Mouse (Mus musculus) limb, embryonic 14.5 days (tissue): ENCODE results near the gene Akap13. TPM values are rescaled to one million over a fixed set of nuclear protein-coding genes. Genes with fewer than 3 reads are reported as not detected.

ENCODE experiments used
- ATAC-seq: fragments of 200-750 bp; cut with Nextera tagmentation; 2 replicates; pipeline ENCODE4 v1.8.0; 2017; ENCODE audit warnings: low read depth, moderate number of reproducible peaks, moderate TSS enrichment; ENCODE audit not compliant: low FRiP score
- DNase-seq: peaks from one replicate; pipeline ENCODE4 v3.0.0-alpha.2; 2015; ENCODE audit warnings: low spot score
- H3K27ac ChIP-seq: fragments of 300-500 bp; sonication (generic); replicated peaks from 2 replicates; pipeline ENCODE4 v1.5.1; 2014; ENCODE audit warnings: low read depth, mild to moderate bottlenecking, low read length, moderate library complexity, mixed read lengths
- H3K27me3 ChIP-seq: fragments of 300-500 bp; sonication (generic); 2 replicates; pipeline ENCODE4 v1.6.1; 2014; ENCODE audit warnings: low read length, mixed read lengths; ENCODE audit not compliant: control insufficient read depth, insufficient read depth
- H3K36me3 ChIP-seq: fragments of 300-500 bp; sonication (generic); 2 replicates; pipeline ENCODE4 v1.6.1; 2014; ENCODE audit warnings: mild to moderate bottlenecking, low read length, moderate library complexity, mixed read lengths; ENCODE audit not compliant: control insufficient read depth, insufficient read depth
- H3K4me1 ChIP-seq: fragments of 300-500 bp; sonication (generic); 2 replicates; pipeline ENCODE4 v1.6.1; 2014; ENCODE audit warnings: antibody characterized with exemption, low read length, mixed read lengths; ENCODE audit not compliant: control insufficient read depth, insufficient read depth
- H3K4me2 ChIP-seq: fragments of 300-500 bp; sonication (generic); replicated peaks from 2 replicates; pipeline ENCODE4 v1.6.1; 2014; ENCODE audit warnings: low read depth, mild to moderate bottlenecking, low read length, moderate library complexity; ENCODE audit not compliant: severe bottlenecking
- H3K4me3 ChIP-seq: fragments of 300-500 bp; sonication (generic); replicated peaks from 2 replicates; pipeline ENCODE4 v1.5.1; 2014; ENCODE audit warnings: low read length
- H3K9ac ChIP-seq: fragments of 300-500 bp; sonication (generic); 2 replicates; pipeline ENCODE4 v1.6.1; 2014; ENCODE audit warnings: mild to moderate bottlenecking, low read depth, low read length, moderate library complexity; ENCODE audit not compliant: severe bottlenecking
- H3K9me3 ChIP-seq: fragments of 300-500 bp; sonication (generic); 2 replicates; pipeline ENCODE4 v1.6.1; 2016; ENCODE audit warnings: low read length; ENCODE audit not compliant: control insufficient read depth
- POLR2A ChIP-seq: fragments of 200-500 bp; IDR thresholded peaks from 2 replicates; pipeline ENCODE4 v1.8.0; 2012; ENCODE audit warnings: inconsistent platforms, mild to moderate bottlenecking, moderate library complexity, borderline replicate concordance; ENCODE audit not compliant: insufficient read depth, insufficient read length; ENCODE audit errors: extremely low read depth
- WGBS: fragments of 180-500 bp; shearing (Covaris S2); extraction: QIAGEN DNeasy Blood & Tissue Kit; methylation state at CpG from one replicate; pipeline ENCODE4 v1.1.7; 2014; 5-methylcytosine and 5-hydroxymethylcytosine counted together
- polyA plus RNA-seq, 2 experiments: library from polyadenylated mRNA; depleted of rRNA in 1 of 2; stranded (reverse) in 1 of 2; unstranded in 1 of 2; fragments of >200 nt; fragmentation: Nextera tagmentation in 1 of 2; extraction: Ambion mirVana in 1 of 2; gene quantifications; 2 replicates each; pipeline versions ENCODE4 v1.2.1 to v1.2.3; 2012 to 2014

Akap13 gene
- polyA plus RNA-seq, 2 experiments = 18.7 to 51.4 TPM

DNA sequence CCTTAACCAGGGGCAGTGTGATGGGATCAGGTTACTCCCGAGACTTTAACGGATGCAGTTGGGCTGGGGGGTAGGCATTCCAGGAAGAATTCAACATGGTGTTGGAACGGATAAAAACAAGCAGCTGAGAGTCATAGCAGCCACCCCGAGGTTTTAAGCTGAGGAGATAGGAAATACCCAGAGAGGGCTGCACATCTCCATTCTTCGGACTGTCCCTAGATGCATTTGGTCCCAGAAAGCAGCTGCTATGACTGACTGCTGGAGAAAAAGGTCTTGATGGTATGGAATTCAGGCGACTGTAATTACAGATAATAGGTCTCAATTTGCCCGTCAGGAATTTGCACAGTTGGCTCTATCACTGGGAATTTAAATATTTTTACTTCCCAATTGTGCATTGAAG is 31.2 kb upstream of the Akap13 start:
- no peak for TF ChIP-seq POLR2A

GRCm38 (mm10) chr7:75427322-75427721 is 28.0 kb upstream of the Akap13 start:
- TF ChIP-seq POLR2A = no peak

More for the DNA sequence above, 31.2 kb upstream of the Akap13 start:
- peaks cover 4% of the 10 kb centered on the region; the same call in 1 of the 2 replicates for H3K4me1 ChIP-seq
- WGBS = 34% methylated on average over 7 of the region's 7 CpGs
- H3K27me3 ChIP-seq = no peaks in the 10 kb centered on the region
- H3K4me3 ChIP-seq = no peak overlapping the region
- no peaks in the 10 kb centered on the region for H3K36me3 ChIP-seq
- no peaks in the 10 kb centered on the region for H3K9me3 ChIP-seq
- no peak overlapping the region for H3K27ac ChIP-seq
- H3K4me2 ChIP-seq = no peak overlapping the region
- ATAC-seq = peak; percentile 70
- no peak for DNase-seq
- H3K9ac ChIP-seq = no peak overlapping the region

DNA sequence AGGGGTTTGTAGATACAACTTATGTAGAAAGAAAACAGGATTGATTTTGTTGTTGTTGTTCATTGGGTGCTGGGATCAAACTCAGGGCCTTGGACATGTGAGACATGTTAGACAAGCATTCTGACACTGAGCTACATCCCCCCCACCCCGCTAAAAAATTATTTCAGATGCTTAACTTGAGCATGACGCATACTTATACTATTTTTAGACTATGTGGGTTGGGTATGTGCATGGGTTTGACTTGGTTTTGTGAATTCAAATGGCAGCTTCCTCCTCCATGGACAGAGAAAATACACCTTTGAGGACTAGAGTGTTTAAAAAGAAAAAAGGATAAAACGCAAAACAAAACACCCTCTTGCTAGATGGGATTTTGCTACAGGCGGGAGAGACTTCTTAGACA is 26.4 kb upstream of the Akap13 start:
- no peak overlapping the region for H3K4me3 ChIP-seq

More at GRCm38 (mm10) chr7:75427322-75427721, 28.0 kb upstream of the Akap13 start:
- no peak for ATAC-seq
- Histone ChIP-seq H3K36me3 (no peaks in the 10 kb centered on the region), H3K27ac (no peak overlapping the region), H3K4me3 (no peak overlapping the region), H3K4me2 (no peak overlapping the region), H3K9ac (no peak overlapping the region), H3K4me1 (peaks cover 12% of the 10 kb centered on the region; the same call in 1 of the 2 replicates), H3K9me3 (no peaks in the 10 kb centered on the region), H3K27me3 (no peaks in the 10 kb centered on the region)
- no peak for DNase-seq
- WGBS = 49% methylated on average over 4 of the region's 4 CpGs

DNA sequence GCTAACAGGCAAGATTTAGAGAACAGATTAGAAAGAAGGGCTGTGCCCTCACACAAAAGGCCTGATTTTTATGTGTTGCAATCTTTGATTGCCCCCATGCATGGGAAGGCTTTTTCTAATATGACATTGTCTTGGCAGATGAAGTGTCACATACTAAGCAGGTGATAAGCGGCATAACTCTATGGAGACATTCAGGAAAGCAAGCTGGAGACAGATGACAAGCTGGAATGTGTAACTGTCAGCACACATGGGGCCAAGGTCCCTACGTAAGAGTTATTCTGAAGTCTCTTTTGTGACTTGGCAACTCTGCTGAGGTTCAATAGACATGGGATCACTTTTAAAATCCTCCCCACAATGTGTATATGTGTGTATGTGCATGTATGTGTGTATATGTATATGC is 24.8 kb upstream of the Akap13 start:
- ATAC-seq = no peak
- no peak overlapping the region for H3K27ac ChIP-seq
- 0 out of 2 replicates have a peak, but pooled peaks cover 8% of the 10 kb centered on the region for H3K4me1 ChIP-seq
- no peak overlapping the region for H3K4me3 ChIP-seq
- H3K9ac ChIP-seq = no peak overlapping the region
- no peak for DNase-seq
- H3K9me3 ChIP-seq = no peaks in the 10 kb centered on the region
- no peak overlapping the region for H3K4me2 ChIP-seq
- TF ChIP-seq POLR2A = no peak
- H3K27me3 ChIP-seq = no peaks in the 10 kb centered on the region
- H3K36me3 ChIP-seq = no peaks in the 10 kb centered on the region
- 68% methylated on average over 2 of the region's 2 CpGs for WGBS

More for the DNA sequence above, 26.4 kb upstream of the Akap13 start:
- H3K9ac ChIP-seq = no peak overlapping the region
- WGBS = 79% methylated on average over 4 of the region's 4 CpGs
- no peak for ATAC-seq
- no peak overlapping the region for H3K27ac ChIP-seq
- no peaks in the 10 kb centered on the region for H3K36me3 ChIP-seq
- H3K4me2 ChIP-seq = no peak overlapping the region
- peaks cover 9% of the 10 kb centered on the region; the same call in 1 of the 2 replicates for H3K4me1 ChIP-seq
- H3K9me3 ChIP-seq = no peaks in the 10 kb centered on the region
- TF ChIP-seq POLR2A = no peak
- DNase-seq = no peak
- H3K27me3 ChIP-seq = no peaks in the 10 kb centered on the region

DNA sequence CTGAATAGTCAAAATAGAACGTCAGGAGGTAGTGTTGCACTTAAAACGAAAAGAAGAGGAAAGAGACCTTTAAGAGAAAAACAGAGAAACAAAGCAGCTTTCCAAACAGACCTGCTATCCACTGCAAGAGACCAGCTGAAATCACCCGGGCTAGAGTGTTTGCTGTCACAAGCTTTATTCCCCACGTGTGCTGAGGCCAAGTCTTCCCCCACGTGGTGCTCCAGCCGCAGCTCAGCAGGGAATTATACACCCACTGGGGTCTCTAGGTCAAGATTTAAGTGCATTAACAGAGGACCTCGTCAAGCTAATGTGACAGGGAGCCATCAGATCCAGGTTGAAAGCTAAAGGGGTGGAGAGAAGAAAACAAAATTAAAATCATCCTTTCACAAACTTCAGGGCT is 24.3 kb upstream of the Akap13 start:
- WGBS = 19% methylated on average over 7 of the region's 7 CpGs
- H3K4me3 ChIP-seq = no peak overlapping the region
- TF ChIP-seq POLR2A = no peak
- no peak for DNase-seq
- H3K9me3 ChIP-seq = no peaks in the 10 kb centered on the region
- no peak overlapping the region for H3K27ac ChIP-seq
- H3K36me3 ChIP-seq = no peaks in the 10 kb centered on the region
- H3K27me3 ChIP-seq = no peaks in the 10 kb centered on the region
- ATAC-seq = no peak
- H3K4me2 ChIP-seq = no peak overlapping the region
- H3K9ac ChIP-seq = no peak overlapping the region
- H3K4me1 ChIP-seq = 0 out of 2 replicates have a peak, but pooled peaks cover 8% of the 10 kb centered on the region

GRCm38 (mm10) chr7:75432046-75432445 is 23.3 kb upstream of the Akap13 start:
- no peak for DNase-seq
- H3K27me3 ChIP-seq = no peaks in the 10 kb centered on the region
- 0 out of 2 replicates have a peak, but pooled peaks cover 8% of the 10 kb centered on the region for H3K4me1 ChIP-seq
- no peak overlapping the region for H3K4me2 ChIP-seq
- 56% methylated on average over 3 of the region's 3 CpGs for WGBS
- ATAC-seq = no peak
- H3K36me3 ChIP-seq = no peaks in the 10 kb centered on the region
- H3K9me3 ChIP-seq = no peaks in the 10 kb centered on the region
- H3K9ac ChIP-seq = no peak overlapping the region
- H3K4me3 ChIP-seq = no peak overlapping the region
- TF ChIP-seq POLR2A = no peak
- H3K27ac ChIP-seq = no peak overlapping the region
